Mouse (Mus musculus) MEL (cell line): ENCODE measurements around the gene 4933416C03Rik. TPM values are rescaled to one million over a fixed set of nuclear protein-coding genes. Genes with fewer than 3 reads are reported as not detected.

ENCODE experiments used
- DNase-seq: peaks from one replicate; pipeline ENCODE4 v3.0.0; 2011; ENCODE audit warnings: low read depth, low spot score
- H3K27ac ChIP-seq: 2 replicates; pipeline ENCODE4 v1.5.1; 2012; ENCODE audit warnings: low read depth, mild to moderate bottlenecking, control low read depth, low read length, moderate library complexity; ENCODE audit not compliant: control insufficient read depth
- H3K27me3 ChIP-seq, 2 experiments: fragments of 150-350 bp in 1 of 2; sonication (generic) in 1 of 2; 2 replicates each; pipeline ENCODE4 v1.6.1; 2012; ENCODE audit warnings: low read length in 2 of 2, mild to moderate bottlenecking in 2 of 2, improper control_type of control experiment in 1 of 2, moderate library complexity in 1 of 2; ENCODE audit not compliant: insufficient read depth in 2 of 2, control insufficient read depth in 1 of 2
- H3K36me3 ChIP-seq, 2 experiments: 2 replicates each; pipeline ENCODE4 v1.6.1; 2012 to 2014; ENCODE audit warnings: low read length in 2 of 2, improper control_type of control experiment in 1 of 2, inconsistent platforms in 1 of 2, mild to moderate bottlenecking in 1 of 2; ENCODE audit not compliant: insufficient read depth in 2 of 2, control insufficient read depth in 1 of 2
- H3K4me1 ChIP-seq, 2 experiments: fragments of 150-350 bp in 1 of 2; sonication (generic) in 1 of 2; 2 replicates each; pipeline ENCODE4 v1.6.1; 2012; ENCODE audit warnings: low read length in 2 of 2, improper control_type of control experiment in 1 of 2, mild to moderate bottlenecking in 1 of 2; ENCODE audit not compliant: insufficient read depth in 2 of 2, control insufficient read depth in 1 of 2
- H3K4me3 ChIP-seq, 2 experiments: fragments of 150-350 bp in 1 of 2; sonication (generic) in 1 of 2; 2 replicates each; pipeline ENCODE4 v1.5.1; 2012; ENCODE audit warnings: low read depth in 2 of 2, low read length in 2 of 2, mild to moderate bottlenecking in 2 of 2, moderate library complexity in 2 of 2, control low read depth in 1 of 2, improper control_type of control experiment in 1 of 2; ENCODE audit not compliant: control insufficient read depth in 1 of 2, insufficient read depth in 1 of 2
- H3K79me2 ChIP-seq: 2 replicates; pipeline ENCODE4 v1.6.1; 2012; ENCODE audit warnings: mild to moderate bottlenecking, low read length, moderate library complexity; ENCODE audit not compliant: control insufficient read depth, poor library complexity, insufficient read depth
- H3K9ac ChIP-seq: 2 replicates; pipeline ENCODE4 v1.6.1; 2012; ENCODE audit warnings: low read depth, mild to moderate bottlenecking, control low read depth, low read length, moderate library complexity; ENCODE audit not compliant: control insufficient read depth, poor library complexity, severe bottlenecking
- H3K9me3 ChIP-seq: fragments of 150-350 bp; sonication (generic); replicated peaks from 2 replicates; pipeline ENCODE4 v1.6.1; 2012; ENCODE audit warnings: mild to moderate bottlenecking, low read length, improper control_type of control experiment, moderate library complexity; ENCODE audit not compliant: insufficient read depth
- CHD2 ChIP-seq: IDR thresholded peaks from 2 replicates; pipeline ENCODE4 v1.6.1; 2011; ENCODE audit warnings: low read length, improper control_type of control experiment
- CTCF ChIP-seq, 3 experiments: IDR thresholded peaks in 2 of 3; conservative IDR thresholded peaks in 1 of 3; 2 replicates each; pipeline ENCODE4 v1.5.1; 2011 to 2012; ENCODE audit warnings: low read length in 3 of 3, low read depth in 2 of 3, mild to moderate bottlenecking in 2 of 3, improper control_type of control experiment in 1 of 3, inconsistent platforms in 1 of 3, mixed read lengths in 1 of 3, moderate library complexity in 1 of 3; ENCODE audit not compliant: control insufficient read depth in 1 of 3, insufficient read depth in 1 of 3, poor library complexity in 1 of 3, severe bottlenecking in 1 of 3
- E2F4 ChIP-seq: IDR thresholded peaks from 2 replicates; pipeline ENCODE4 v1.6.1; 2011; ENCODE audit warnings: low read depth, low read length, improper control_type of control experiment, borderline replicate concordance
- ELF1 ChIP-seq: IDR thresholded peaks from 2 replicates; pipeline ENCODE4 v1.6.1; 2014; ENCODE audit warnings: low read depth, mild to moderate bottlenecking, inconsistent platforms, low read length, improper control_type of control experiment, moderate library complexity
- GATA1 ChIP-seq: IDR thresholded peaks from 2 replicates; pipeline ENCODE4 v1.6.1; 2011; ENCODE audit warnings: low read depth, low read length, improper control_type of control experiment
- MAFK ChIP-seq: IDR thresholded peaks from 2 replicates; pipeline ENCODE4 v1.6.1; 2011; ENCODE audit warnings: low read depth, mild to moderate bottlenecking, low read length, improper control_type of control experiment, borderline replicate concordance
- MAX ChIP-seq: IDR thresholded peaks from 2 replicates; pipeline ENCODE4 v1.6.1; 2011; ENCODE audit warnings: low read length, improper control_type of control experiment
- MEF2A ChIP-seq: IDR thresholded peaks from 2 replicates; pipeline ENCODE4 v1.6.1; 2014; ENCODE audit warnings: low read depth, mild to moderate bottlenecking, inconsistent platforms, low read length, improper control_type of control experiment; ENCODE audit not compliant: poor library complexity, insufficient replicate concordance, severe bottlenecking; ENCODE audit errors: extremely low read depth
- MXI1 ChIP-seq: IDR thresholded peaks from 2 replicates; pipeline ENCODE4 v1.6.1; 2011; ENCODE audit warnings: mild to moderate bottlenecking, low read depth, low read length, improper control_type of control experiment
- MYB ChIP-seq: IDR thresholded peaks from 2 replicates; pipeline ENCODE4 v1.6.1; 2011; ENCODE audit warnings: mild to moderate bottlenecking, low read depth, low read length, improper control_type of control experiment
- MYC ChIP-seq: IDR thresholded peaks from 2 replicates; pipeline ENCODE4 v1.6.1; 2011; ENCODE audit warnings: low read depth, mild to moderate bottlenecking, low read length, improper control_type of control experiment, moderate library complexity
- NELFE ChIP-seq: IDR thresholded peaks from 2 replicates; pipeline ENCODE4 v1.6.1; 2011; ENCODE audit warnings: low read depth, low read length, improper control_type of control experiment
- NRF1 ChIP-seq: IDR thresholded peaks from 2 replicates; pipeline ENCODE4 v1.6.1; 2014; ENCODE audit warnings: low read depth, mild to moderate bottlenecking, inconsistent platforms, low read length, improper control_type of control experiment, moderate library complexity; ENCODE audit not compliant: poor library complexity, insufficient read depth, severe bottlenecking
- POLR2A ChIP-seq, 2 experiments: IDR thresholded peaks; 2 replicates each; pipeline ENCODE4 v1.6.1; 2011 to 2012; ENCODE audit warnings: low read length in 2 of 2, mild to moderate bottlenecking in 2 of 2, control low read depth in 1 of 2, improper control_type of control experiment in 1 of 2, low read depth in 1 of 2, moderate library complexity in 1 of 2; ENCODE audit not compliant: control insufficient read depth in 1 of 2, insufficient read depth in 1 of 2, poor library complexity in 1 of 2
- RCOR1 ChIP-seq: IDR thresholded peaks from 2 replicates; pipeline ENCODE4 v1.6.1; 2012; ENCODE audit warnings: low read depth, mild to moderate bottlenecking, inconsistent platforms, low read length, improper control_type of control experiment
- SMC3 ChIP-seq: IDR thresholded peaks from 2 replicates; pipeline ENCODE4 v1.6.1; 2011; ENCODE audit warnings: low read depth, low read length, improper control_type of control experiment
- TAL1 ChIP-seq: IDR thresholded peaks from 2 replicates; pipeline ENCODE4 v1.6.1; 2012; ENCODE audit warnings: mild to moderate bottlenecking, inconsistent platforms, low read length, moderate library complexity, mixed read lengths
- TBP ChIP-seq: IDR thresholded peaks from 2 replicates; pipeline ENCODE4 v1.8.0; 2011; ENCODE audit warnings: low read depth, low read length, improper control_type of control experiment
- UBTF ChIP-seq: IDR thresholded peaks from 2 replicates; pipeline ENCODE4 v1.6.1; 2012; ENCODE audit warnings: low read depth, mild to moderate bottlenecking, inconsistent platforms, low read length, improper control_type of control experiment, moderate library complexity, borderline replicate concordance; ENCODE audit not compliant: insufficient read depth
- ZC3H11A ChIP-seq: IDR thresholded peaks from 2 replicates; pipeline ENCODE4 v1.6.1; 2012; ENCODE audit warnings: low read depth, mild to moderate bottlenecking, inconsistent platforms, low read length, improper control_type of control experiment
- ZKSCAN1 ChIP-seq: IDR thresholded peaks from 2 replicates; pipeline ENCODE4 v1.6.1; 2012; ENCODE audit warnings: low read depth, mild to moderate bottlenecking, inconsistent platforms, low read length, improper control_type of control experiment, moderate library complexity
- ZMIZ1 ChIP-seq: IDR thresholded peaks from 2 replicates; pipeline ENCODE4 v1.6.1; 2012; ENCODE audit warnings: low read depth, mild to moderate bottlenecking, inconsistent platforms, low read length, improper control_type of control experiment, moderate library complexity
- ZNF384 ChIP-seq: IDR thresholded peaks from 2 replicates; pipeline ENCODE4 v1.6.1; 2012; ENCODE audit warnings: low read depth, mild to moderate bottlenecking, inconsistent platforms, low read length, improper control_type of control experiment
- polyA plus RNA-seq, 2 experiments: library from polyadenylated mRNA; stranded (reverse) in 1 of 2; unstranded in 1 of 2; fragments of >175 nt in 1 of 2; fragments of >200 nt in 1 of 2; gene quantifications; 2 replicates each; pipeline versions ENCODE4 v1.2.1 to v1.2.4; 2012; ENCODE audit warnings: low replicate concordance in 2 of 2, low read depth in 1 of 2; ENCODE audit not compliant: insufficient read length in 2 of 2, insufficient read depth in 1 of 2, missing spikeins in 1 of 2
- total RNA-seq: library from RNA; depleted of rRNA; stranded (reverse); fragments of 300-350 nt; gene quantifications from 2 replicates; pipeline ENCODE4 v1.2.3, GENCODE M21; 2012; rRNA removed

Gene 4933416C03Rik
- total and polyA plus RNA-seq, 3 experiments = not detected

DNA sequence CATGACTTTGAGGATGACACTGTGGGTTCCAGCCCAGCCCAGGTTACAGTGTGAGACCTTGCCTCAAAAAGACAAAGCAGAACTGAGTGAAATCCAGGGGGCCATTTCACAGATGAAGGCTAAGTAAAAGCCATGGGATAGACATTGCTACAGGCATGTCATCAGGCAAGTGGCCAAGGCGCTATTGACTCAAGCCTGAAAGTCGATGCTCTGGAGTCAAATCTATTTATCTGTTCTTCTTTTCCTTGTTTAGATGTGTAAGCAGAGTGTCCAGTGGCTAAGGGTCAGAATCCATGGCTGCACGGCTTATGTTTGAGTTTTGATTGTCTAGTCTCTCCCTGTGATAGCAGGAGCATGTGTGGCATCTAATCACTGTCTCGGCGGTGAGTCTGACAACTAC, 35.1 kb downstream of the 4933416C03Rik start:
- H3K9ac ChIP-seq = no peak overlapping the region
- no peaks in the 10 kb centered on the region for H3K9me3 ChIP-seq
- no peaks in the 10 kb centered on the region for H3K4me1 ChIP-seq
- TF ChIP-seq MYC = no peak
- TF ChIP-seq ZNF384 = no peak
- TF ChIP-seq ZMIZ1 = no peak
- TF ChIP-seq NRF1 = no peak
- TF ChIP-seq POLR2A (IDR thresholded peaks at IDR 0.05; ENCODE audit: control insufficient read depth in 1 of 2, insufficient read depth in 1 of 2, low read depth in 1 of 2, low read length in 2 of 2, poor library complexity in 1 of 2) = no peak
- TF ChIP-seq GATA1 = no peak
- no peak for TF ChIP-seq ZC3H11A
- TF ChIP-seq UBTF = no peak
- TF ChIP-seq RCOR1 = no peak
- TF ChIP-seq MYB = no peak
- no peak for TF ChIP-seq ZKSCAN1
- no peak for TF ChIP-seq MXI1
- TF ChIP-seq NELFE = no peak
- no peak for TF ChIP-seq MAFK
- no peak for TF ChIP-seq ELF1
- TF ChIP-seq TBP = no peak
- no peak for TF ChIP-seq E2F4
- no peak for TF ChIP-seq MAX
- TF ChIP-seq TAL1 = no peak
- H3K36me3 ChIP-seq = no peaks in the 10 kb centered on the region
- H3K4me3 ChIP-seq = no peak overlapping the region
- no peak overlapping the region for H3K27ac ChIP-seq
- H3K27me3 ChIP-seq = no peaks in the 10 kb centered on the region
- DNase-seq = no peak
- no peaks in the 10 kb centered on the region for H3K79me2 ChIP-seq

GRCm38 (mm10) chr10:116075954-116076353, 37.8 kb downstream of the 4933416C03Rik start:
- Histone ChIP-seq H3K4me1 (no peaks in the 10 kb centered on the region), H3K36me3 (no peaks in the 10 kb centered on the region), H3K9ac (no peak overlapping the region), H3K79me2 (no peaks in the 10 kb centered on the region), H3K27ac (no peak overlapping the region), H3K4me3 (no peak overlapping the region), H3K27me3 (no peaks in the 10 kb centered on the region), H3K9me3 (no peaks in the 10 kb centered on the region)
- no peak for DNase-seq
- TF ChIP-seq MEF2A = no peak
- no peak for TF ChIP-seq SMC3
- no peak for TF ChIP-seq POLR2A (IDR thresholded peaks at IDR 0.05; ENCODE audit: control insufficient read depth in 1 of 2, insufficient read depth in 1 of 2, low read depth in 1 of 2, low read length in 2 of 2, poor library complexity in 1 of 2)
- no peak for TF ChIP-seq CTCF (IDR thresholded peaks at IDR 0.05 in 2 of 3, conservative IDR thresholded peaks at IDR 0.05 in 1 of 3; ENCODE audit: control insufficient read depth in 1 of 3, insufficient read depth in 1 of 3, low read depth in 2 of 3, low read length in 3 of 3, poor library complexity in 1 of 3, severe bottlenecking in 1 of 3)
- no peak for TF ChIP-seq CHD2

Other genes starting within 250 kb of the 4933416C03Rik start
- not detected in 2 replicates for gene Ptprr, start 95.7 kb downstream of the 4933416C03Rik start, total RNA-seq
- not detected for gene Ptprr, start 95.7 kb downstream of the 4933416C03Rik start, polyA plus RNA-seq
- gene Ptprb, start 161.6 kb upstream of the 4933416C03Rik start, total RNA-seq = not detected in 2 replicates
- gene Ptprb, start 161.6 kb upstream of the 4933416C03Rik start, polyA plus RNA-seq = not detected